8 mouse cellular contexts compared by ENCODE assay signal in genomic region chr12:51844771-51845256, GRCm38 (mm10). TPM values are rescaled to one million over a fixed set of nuclear protein-coding genes. Genes with fewer than 3 reads are reported as not detected.
DNase-seq lines count a peak whose midpoint lies in the region; ATAC-seq and TF ChIP-seq lines count a peak whose summit lies in the region.

No protein-coding gene starts in this region.

- ATAC-seq in forebrain, embryonic 15.5 days (replicated peaks) = peak; percentile 97
- ATAC-seq in neutrophil, adult 5-6 weeks (ENCODE audit: extremely low read depth, insufficient number of reproducible peaks, low FRiP score, poor library complexity, severe bottlenecking) = peak; percentile 100

- H3K27me3 ChIP-seq in forebrain, embryonic 15.5 days = no peaks in the 10 kb centered on the region

- peak overlapping the region; percentile 47 for H3K4me3 ChIP-seq in forebrain, embryonic 15.5 days
- peak overlapping the region; percentile 83 for H3K4me3 ChIP-seq in lung, adult 2 months (replicated peaks; ENCODE audit: extremely low read depth, low read depth, low read length)

- no peaks in the 10 kb centered on the region for H3K9me3 ChIP-seq in forebrain, embryonic 15.5 days

- peaks cover 9% of the 10 kb centered on the region for H3K4me1 ChIP-seq in forebrain, embryonic 15.5 days
- H3K4me1 ChIP-seq in lung, adult 2 months (ENCODE audit: control insufficient read depth, insufficient read depth, low read length) = peaks cover 9% of the 10 kb centered on the region

- peak overlapping the region; percentile 50 for H3K9ac ChIP-seq in forebrain, embryonic 15.5 days (replicated peaks)

- H3K27ac ChIP-seq in forebrain, embryonic 15.5 days (replicated peaks) = peak overlapping the region; percentile 54

- under 1% methylated on average over 17 of the region's 17 CpGs for WGBS in forebrain, embryonic 15.5 days
- WGBS in lung, adult 2 months = under 1% methylated on average over 17 of the region's 17 CpGs

- no peaks in the 10 kb centered on the region for H3K36me3 ChIP-seq in forebrain, embryonic 15.5 days

- no peak for TF ChIP-seq CTCF in lung, adult 2 months (IDR thresholded peaks at IDR 0.05; ENCODE audit: insufficient read depth, low read length)

- peak; percentile 89; the same call in 1 of the 2 replicates for TF ChIP-seq POLR2A in lung, adult 2 months (IDR thresholded peaks at IDR 0.05; ENCODE audit: borderline replicate concordance, extremely low read depth, low read depth, low read length)

- peak; percentile 93 for DNase-seq in ES-CJ7 (ENCODE audit: low read depth, low spot score)
- DNase-seq in cerebellum, adult 11-12 months = peak; percentile 92
- DNase-seq in heart, postnatal 25 days (ENCODE audit: low spot score) = peak; percentile 93
- peak; percentile 76 to 95 for DNase-seq in layer of hippocampus, adult 18-20 months (ENCODE audit: low spot score in 2 of 2)
- peak; percentile 98 for DNase-seq in lung, adult 2 months
- DNase-seq in thymus, adult 18-20 months = peak; percentile 77 to 87

- H3K4me2 ChIP-seq in forebrain, embryonic 15.5 days (replicated peaks) = peak overlapping the region; percentile 62

- intact Hi-C loops in heart, postnatal 25 days (cut with DNase I) = loop anchor here (2.0 kb wide), 1 partner anchor 16 kb away; the partner anchor contains the start of gene Hectd1

RNA-seq across cellular contexts. Expression of gene Hectd1, which starts 15.5 kb away (rescaled TPM):
- 38.8 and 42.7 TPM in 2 replicates for polyA plus RNA-seq in forebrain, embryonic 15.5 days (2015; fragmentation: Nextera tagmentation; extraction: Ambion mirVana)
- total RNA-seq in heart, postnatal 25 days (2021) = 10 to 100 TPM; 76.9 to 84.5 TPM
- total RNA-seq in layer of hippocampus, adult 18-20 months (2021) = 10 to 100 TPM; 80.0 to 81.2 TPM
- polyA plus RNA-seq in lung, adult 2 months (2012; rRNA removed) = 13.7 and 19.9 TPM in 2 replicates
- total RNA-seq in neutrophil, adult 5-6 weeks (2017) = 274 and 299 TPM in 2 replicates

Comparison
In these comparisons a context has a peak if more than half of its experiments do, and no peak if none do; other contexts are left out.
1. Peak in every context shown above with its lines: DNase-seq, ATAC-seq, H3K4me3 ChIP-seq and H3K27ac ChIP-seq.